Mouse (Mus musculus) MEL (cell line): Measurements from ENCODE around the gene Vdr.

ENCODE experiments used
- CTCF ChIP-seq, 3 experiments: IDR thresholded peaks in 2 of 3; conservative IDR thresholded peaks in 1 of 3; 2 replicates each; pipeline ENCODE4 v1.5.1; 2011 to 2012; ENCODE audit warnings: low read length in 3 of 3, low read depth in 2 of 3, mild to moderate bottlenecking in 2 of 3, improper control_type of control experiment in 1 of 3, inconsistent platforms in 1 of 3, mixed read lengths in 1 of 3, moderate library complexity in 1 of 3; ENCODE audit not compliant: control insufficient read depth in 1 of 3, insufficient read depth in 1 of 3, poor library complexity in 1 of 3, severe bottlenecking in 1 of 3
- HCFC1 ChIP-seq: IDR thresholded peaks from 2 replicates; pipeline ENCODE4 v1.6.1; 2012; ENCODE audit warnings: low read depth, mild to moderate bottlenecking, inconsistent platforms, low read length, improper control_type of control experiment, moderate library complexity
- POLR2A ChIP-seq, 2 experiments: IDR thresholded peaks; 2 replicates each; pipeline ENCODE4 v1.6.1; 2011 to 2012; ENCODE audit warnings: low read length in 2 of 2, mild to moderate bottlenecking in 2 of 2, control low read depth in 1 of 2, improper control_type of control experiment in 1 of 2, low read depth in 1 of 2, moderate library complexity in 1 of 2; ENCODE audit not compliant: control insufficient read depth in 1 of 2, insufficient read depth in 1 of 2, poor library complexity in 1 of 2
- RCOR1 ChIP-seq: IDR thresholded peaks from 2 replicates; pipeline ENCODE4 v1.6.1; 2012; ENCODE audit warnings: low read depth, mild to moderate bottlenecking, inconsistent platforms, low read length, improper control_type of control experiment
- ZMIZ1 ChIP-seq: IDR thresholded peaks from 2 replicates; pipeline ENCODE4 v1.6.1; 2012; ENCODE audit warnings: low read depth, mild to moderate bottlenecking, inconsistent platforms, low read length, improper control_type of control experiment, moderate library complexity

DNA sequence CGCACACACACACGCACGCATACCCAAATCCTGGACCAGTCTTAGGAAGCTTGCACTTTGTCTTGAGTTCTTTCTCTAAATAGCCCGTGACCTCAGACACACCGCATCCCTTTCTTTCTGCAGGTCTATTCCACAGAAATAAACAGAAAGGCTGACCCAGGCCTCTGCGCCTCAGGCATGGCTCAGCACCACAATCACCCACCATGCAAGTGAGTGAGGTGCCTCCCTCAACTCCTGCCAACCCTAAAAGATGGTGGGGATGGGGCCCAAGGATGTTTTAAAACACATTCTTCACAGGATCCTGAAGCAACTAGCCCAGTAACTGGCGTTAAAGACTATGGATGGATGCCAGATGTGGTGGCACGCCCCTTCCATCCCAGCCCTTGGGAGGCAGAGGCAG, 83.0 kb downstream of the Vdr start:
- TF ChIP-seq ZMIZ1 (no peak), POLR2A (IDR thresholded peaks at IDR 0.05; ENCODE audit: control insufficient read depth in 1 of 2, insufficient read depth in 1 of 2, low read depth in 1 of 2, low read length in 2 of 2, poor library complexity in 1 of 2) (no peak), CTCF (IDR thresholded peaks at IDR 0.05 in 2 of 3, conservative IDR thresholded peaks at IDR 0.05 in 1 of 3; ENCODE audit: control insufficient read depth in 1 of 3, insufficient read depth in 1 of 3, low read depth in 2 of 3, low read length in 3 of 3, poor library complexity in 1 of 3, severe bottlenecking in 1 of 3) (no peak), HCFC1 (no peak), RCOR1 (no peak)
